Mouse (Mus musculus): ENCODE results near the gene Entr1.

Entr1 gene

DNA sequence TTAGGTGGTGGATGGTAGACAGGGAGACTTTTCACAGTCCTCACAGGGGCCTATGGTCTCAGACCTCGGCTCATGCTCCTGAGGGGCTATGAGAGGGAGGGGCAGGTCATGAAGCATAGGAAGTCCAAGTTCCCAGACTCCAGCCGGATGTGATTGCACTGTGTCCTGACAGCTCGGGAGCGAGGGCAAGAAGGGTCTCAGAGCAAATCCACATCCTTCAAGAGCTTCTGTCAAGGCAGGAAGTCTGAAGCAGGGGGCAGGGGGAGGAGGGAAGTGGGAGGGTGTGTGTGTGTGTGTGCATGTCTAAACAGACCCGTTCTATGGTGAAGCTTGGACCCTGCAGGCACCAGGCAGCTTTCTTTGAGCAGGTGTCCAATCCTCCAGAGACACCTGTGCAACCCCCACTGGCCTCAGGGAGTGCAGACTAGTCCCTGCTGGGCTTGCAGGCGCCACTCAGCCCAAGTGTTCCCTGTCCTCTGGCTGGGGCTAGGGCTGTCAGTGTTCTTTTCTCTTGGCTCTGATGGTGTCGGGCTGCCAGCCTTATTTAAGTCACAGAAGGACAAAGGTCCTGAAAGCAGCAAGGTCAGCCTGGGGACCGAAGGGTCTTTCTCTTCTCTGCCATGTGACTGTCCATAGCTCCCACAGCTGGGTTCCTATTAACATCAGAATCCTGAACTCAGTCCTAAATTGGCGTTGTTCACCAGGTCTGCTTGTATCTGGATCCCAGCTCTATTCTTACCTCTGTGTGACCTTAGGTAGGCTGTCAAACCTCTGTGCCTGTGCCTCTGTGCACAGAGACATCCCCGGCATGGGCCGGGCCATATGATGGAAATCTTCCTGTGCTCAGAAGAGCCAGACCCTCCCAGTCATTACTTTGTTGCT lies 46.3 kb downstream of the Entr1 start:
- no peak for DNase-seq (ENCODE audit: low read depth)

DNA sequence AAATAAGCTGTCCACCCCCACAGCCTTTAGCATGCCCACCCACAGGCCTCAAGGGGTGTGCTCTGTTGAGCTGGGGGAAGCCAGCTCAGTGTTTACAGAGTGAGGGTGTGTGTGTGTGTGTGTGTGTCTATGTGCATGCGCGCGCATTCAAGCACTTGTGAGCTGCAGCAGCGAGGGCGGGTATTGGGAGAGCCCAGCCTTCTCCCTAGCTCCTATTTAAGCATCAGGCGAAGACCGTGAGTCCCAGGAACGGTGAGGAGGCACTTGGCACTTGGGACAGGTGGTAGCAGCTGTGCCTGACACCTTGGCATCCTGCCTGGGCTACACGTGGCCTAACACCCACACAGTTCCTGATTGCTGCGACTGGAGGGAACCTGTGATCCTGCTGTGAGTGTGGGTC lies 47.1 kb downstream of the Entr1 start:
- no peak for DNase-seq (ENCODE audit: low read depth)

- DNase-seq (ENCODE audit: low read depth) = no peak
Measured at GRCm38 (mm10) chr2:26341510-26341981, 47.6 kb downstream of the Entr1 start.

- DNase-seq (ENCODE audit: low read depth) = no peak
Measured at GRCm38 (mm10) chr2:26339204-26339551, 49.9 kb downstream of the Entr1 start.

DNA sequence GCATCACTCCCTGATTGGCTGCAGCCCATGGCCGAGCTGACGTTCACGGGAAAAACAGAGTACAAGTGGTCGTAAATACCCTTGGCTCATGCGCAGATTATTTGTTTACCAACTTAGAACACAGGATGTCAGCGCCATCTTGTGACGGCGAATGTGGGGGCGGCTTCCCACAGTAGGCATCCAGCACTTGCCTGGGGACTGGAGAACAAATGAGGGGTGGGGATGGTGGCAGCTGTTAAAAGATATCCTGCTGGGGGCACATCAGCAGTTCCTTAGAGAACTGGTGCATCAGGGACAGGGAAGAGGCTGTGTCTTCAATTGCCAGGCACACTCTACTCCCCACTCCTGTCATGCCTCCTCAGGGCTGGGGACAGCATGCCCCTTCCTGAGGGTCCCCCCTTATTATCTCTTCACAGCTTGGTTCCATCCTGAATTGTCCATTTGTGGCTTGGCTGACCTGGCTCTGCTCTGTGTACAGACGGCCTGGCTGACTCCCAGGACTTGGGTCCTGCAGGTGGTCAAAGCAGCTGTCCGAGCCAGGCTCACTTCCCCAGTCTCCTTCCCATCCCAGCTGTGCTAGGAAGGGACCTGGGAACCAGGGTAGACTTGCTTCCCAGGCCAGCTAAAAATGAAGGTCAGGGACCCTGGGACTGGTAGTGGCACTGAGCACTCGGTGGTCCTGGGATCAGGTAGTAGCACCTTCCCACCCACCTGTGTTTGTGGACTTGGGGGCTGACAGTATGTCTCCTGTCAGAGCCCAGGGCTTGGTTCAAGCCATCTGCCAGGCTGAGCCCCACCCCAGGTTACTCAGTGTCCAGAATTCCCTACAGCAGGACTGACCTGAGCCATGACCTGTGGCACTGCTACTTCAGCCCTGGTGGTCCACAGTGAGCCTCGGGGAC lies 50.6 kb downstream of the Entr1 start:
- DNase-seq (ENCODE audit: low read depth) = no peak
